Mouse (Mus musculus) cerebellum, adult 11-12 months (tissue): Measurements from ENCODE around the gene Gm2001.
"Not testable (repeated sequence)": the region's sequence is repeated elsewhere in the genome, so short reads cannot be mapped to it uniquely, and the experiment has no call there.

Experiments
- DNase-seq: peaks from one replicate; pipeline ENCODE4 v3.0.0; 2022

The Gm2001 gene

GRCm38 (mm10) chr12:87842239-87842638 is at the start of gene Gm2001:
Gm2001 (minus strand) TSS chr12:87842339.
- DNase-seq = not testable (repeated sequence)

GRCm38 (mm10) chr12:87873772-87874171 is 31.6 kb upstream of the Gm2001 start, which contains the start of gene Gm2016:
Gm2016 (plus strand) TSS chr12:87874072.
- not testable (repeated sequence) for DNase-seq

GRCm38 (mm10) chr12:87864048-87864447 is 21.9 kb upstream of the Gm2001 start:
- DNase-seq = not testable (repeated sequence)

- not testable (repeated sequence) for DNase-seq
These were observed 21.5 kb upstream of the Gm2001 start for GRCm38 (mm10) chr12:87863638-87864037.

GRCm38 (mm10) chr12:87861740-87862692 is 19.9 kb upstream of the Gm2001 start:
- DNase-seq = not testable (repeated sequence)

GRCm38 (mm10) chr12:87856067-87856466 is 13.9 kb upstream of the Gm2001 start:
- not testable (repeated sequence) for DNase-seq

GRCm38 (mm10) chr12:87850657-87851056 is 8.5 kb upstream of the Gm2001 start:
- DNase-seq = not testable (repeated sequence)

- DNase-seq = not testable (repeated sequence)
These were observed 25.9 kb downstream of the Gm2001 start, which contains the start of gene BB287469 for GRCm38 (mm10) chr12:87816277-87816676. BB287469 (plus strand) TSS chr12:87816577.

GRCm38 (mm10) chr12:87797971-87798370 is 44.2 kb downstream of the Gm2001 start:
- DNase-seq = not testable (repeated sequence)

- DNase-seq = not testable (repeated sequence)
These were observed 46.9 kb downstream of the Gm2001 start, which contains the start of gene Gm21936 for GRCm38 (mm10) chr12:87795212-87795611. Gm21936 (plus strand) TSS chr12:87795512.
